Mouse (Mus musculus) hindbrain, embryonic 11.5 days (tissue): Measurements from ENCODE around the gene Pdcd11. TPM values are rescaled to one million over a fixed set of nuclear protein-coding genes. Genes with fewer than 3 reads are reported as not detected.

Experiments
- ATAC-seq: fragments of 200-750 bp; cut with Nextera tagmentation; 2 replicates; pipeline ENCODE4 v1.8.0; 2017; ENCODE audit warnings: mild to moderate bottlenecking, moderate TSS enrichment, moderate library complexity; ENCODE audit not compliant: low FRiP score
- DNase-seq: peaks from one replicate; pipeline ENCODE4 v3.0.0-alpha.2; 2015; ENCODE audit warnings: low spot score
- H3K27ac ChIP-seq: fragments of 300-500 bp; sonication (generic); 2 replicates; pipeline ENCODE4 v1.5.1; 2014; ENCODE audit warnings: mild to moderate bottlenecking, low read depth, low read length
- H3K27me3 ChIP-seq: fragments of 300-500 bp; sonication (generic); 2 replicates; pipeline ENCODE4 v1.6.1; 2014; ENCODE audit warnings: mild to moderate bottlenecking, low read length, moderate library complexity, mixed read lengths; ENCODE audit not compliant: control insufficient read depth, insufficient read depth
- H3K36me3 ChIP-seq: fragments of 300-500 bp; sonication (generic); 2 replicates; pipeline ENCODE4 v1.6.1; 2014; ENCODE audit warnings: mild to moderate bottlenecking, low read length, moderate library complexity, mixed read lengths; ENCODE audit not compliant: control insufficient read depth, insufficient read depth
- H3K4me1 ChIP-seq: fragments of 300-500 bp; sonication (generic); replicated peaks from 2 replicates; pipeline ENCODE4 v1.6.1; 2014; ENCODE audit warnings: low read length, mixed read lengths; ENCODE audit not compliant: control insufficient read depth, insufficient read depth
- H3K4me2 ChIP-seq: fragments of 300-500 bp; sonication (generic); replicated peaks from 2 replicates; pipeline ENCODE4 v1.6.1; 2014; ENCODE audit warnings: mild to moderate bottlenecking, low read depth, low read length
- H3K4me3 ChIP-seq: fragments of 300-500 bp; sonication (generic); 2 replicates; pipeline ENCODE4 v1.5.1; 2014; ENCODE audit warnings: low read depth, low read length
- H3K9ac ChIP-seq: fragments of 300-500 bp; sonication (generic); 2 replicates; pipeline ENCODE4 v1.6.1; 2014; ENCODE audit warnings: low read depth, low read length
- H3K9me3 ChIP-seq: fragments of 300-500 bp; sonication (generic); 2 replicates; pipeline ENCODE4 v1.6.1; 2016; ENCODE audit warnings: low read length; ENCODE audit not compliant: control insufficient read depth
- WGBS: fragments of 180-500 bp; shearing (Covaris S2); extraction: QIAGEN DNeasy Blood & Tissue Kit; methylation state at CpG from one replicate; pipeline ENCODE4 v1.1.7; 2014; 5-methylcytosine and 5-hydroxymethylcytosine counted together
- polyA plus RNA-seq: library from polyadenylated mRNA; unstranded; fragments of >200 nt; fragmentation: Nextera tagmentation; extraction: Ambion mirVana; gene quantifications from 2 replicates; pipeline ENCODE4 v1.2.1, GENCODE M21; 2014

The Pdcd11 gene
- polyA plus RNA-seq, 1 experiment from 2014 or later, result 9.4 TPM

DNA sequence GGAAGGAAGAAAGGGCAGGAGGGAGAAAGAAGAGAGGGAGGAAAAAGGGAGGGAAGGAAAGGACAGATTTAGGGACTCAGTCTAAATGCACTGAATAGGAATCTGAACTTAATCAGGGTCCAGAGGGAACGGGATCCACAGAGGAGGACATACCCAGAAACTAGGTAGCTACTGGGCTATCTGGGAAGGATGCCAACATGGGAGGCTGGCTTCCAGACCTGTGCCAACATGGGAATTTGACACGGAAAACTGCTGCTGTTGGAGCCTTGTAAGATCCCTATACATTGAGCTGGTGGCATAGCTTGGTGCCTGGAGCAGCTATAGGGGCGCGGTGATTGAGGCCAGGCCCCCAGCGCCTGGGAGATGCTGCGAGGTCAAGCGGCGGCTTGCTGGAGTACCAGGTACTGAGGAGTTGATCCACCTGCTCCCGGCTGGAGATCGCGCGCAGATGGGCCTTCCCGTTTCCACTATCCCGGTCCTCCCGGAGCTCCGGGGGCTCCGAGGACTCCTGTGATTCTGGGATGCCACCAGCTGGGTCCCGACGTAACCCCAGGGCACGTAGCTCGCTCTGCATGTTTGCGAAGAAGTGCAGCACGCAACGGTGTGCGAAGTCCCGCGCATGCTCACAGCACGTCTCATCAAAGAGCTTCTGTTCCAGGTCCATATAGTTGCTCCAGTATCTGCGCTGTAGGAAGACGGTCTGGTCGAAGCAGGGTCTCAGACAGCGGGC, 60.9 kb downstream of the Pdcd11 start:
- Histone ChIP-seq H3K4me2 (peak overlapping the region; percentile 39), H3K4me3 (peak overlapping the region; percentile 24), H3K4me1 (no peaks in the 10 kb centered on the region), H3K9me3 (no peaks in the 10 kb centered on the region), H3K27me3 (0 out of 2 replicates have a peak, but pooled peaks cover 2% of the 10 kb centered on the region), H3K36me3 (no peaks in the 10 kb centered on the region), H3K9ac (peak overlapping the region; percentile 17; the same call in 1 of the 2 replicates), H3K27ac (no peak overlapping the region)
- DNase-seq (peak; percentile 32), ATAC-seq (no peak)
- WGBS, result 27% methylated on average over 32 of the region's 32 CpGs

- Histone ChIP-seq H3K4me2 (peak overlapping the region; percentile 39), H3K27ac (no peak overlapping the region), H3K4me1 (no peaks in the 10 kb centered on the region), H3K9me3 (no peaks in the 10 kb centered on the region), H3K27me3 (0 out of 2 replicates have a peak, but pooled peaks cover 2% of the 10 kb centered on the region), H3K36me3 (no peaks in the 10 kb centered on the region), H3K9ac (peak overlapping the region; percentile 17; the same call in 1 of the 2 replicates), H3K4me3 (peak overlapping the region; percentile 24)
- ATAC-seq, result no peak
- DNase-seq, result no peak
- 70% methylated on average over 12 of the region's 12 CpGs for WGBS
Measured at GRCm38 (mm10) chr19:47152062-47152369, 61.4 kb downstream of the Pdcd11 start.

DNA sequence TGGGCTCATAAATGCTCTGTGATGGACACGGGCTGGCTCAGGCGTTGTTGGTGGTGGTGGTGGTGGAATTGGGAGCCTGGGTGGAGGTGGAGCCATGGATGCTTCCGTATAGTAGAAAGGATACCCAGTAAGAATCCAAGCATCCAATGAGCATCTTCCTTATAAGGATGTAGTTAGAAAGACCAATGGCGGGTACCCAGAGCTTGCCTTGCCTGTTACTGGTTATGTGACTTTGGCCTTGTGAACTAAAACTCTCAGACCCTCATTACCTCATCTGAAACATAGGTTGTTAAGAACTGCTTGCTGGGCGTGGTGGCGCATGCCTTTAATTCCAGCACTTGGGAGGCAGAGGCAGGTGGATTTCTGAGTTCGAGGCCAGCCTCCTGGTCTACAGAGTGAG, 63.2 kb downstream of the Pdcd11 start:
- H3K36me3 ChIP-seq, result no peaks in the 10 kb centered on the region
- H3K4me3 ChIP-seq, result no peak overlapping the region
- ATAC-seq, result no peak
- WGBS, result 90% methylated on average over 7 of the region's 7 CpGs
- H3K4me1 ChIP-seq, result no peaks in the 10 kb centered on the region
- H3K27me3 ChIP-seq, result 0 out of 2 replicates have a peak, but pooled peaks cover under 1% of the 10 kb centered on the region
- DNase-seq, result no peak
- H3K27ac ChIP-seq, result no peak overlapping the region
- H3K4me2 ChIP-seq, result no peak overlapping the region
- H3K9ac ChIP-seq, result no peak overlapping the region
- H3K9me3 ChIP-seq, result no peaks in the 10 kb centered on the region

- Histone ChIP-seq H3K4me2 (no peak within 1 kb of the TSS), H3K27ac (no peak within 1 kb of the TSS), H3K27me3 (no peaks in the 10 kb centered on the region), H3K9ac (no peak within 1 kb of the TSS), H3K36me3 (no peaks in the 10 kb centered on the region), H3K4me3 (no peak within 1 kb of the TSS), H3K9me3 (no peaks in the 10 kb centered on the region), H3K4me1 (no peaks in the 10 kb centered on the region)
- WGBS, result 78% methylated on average over 11 of the region's 11 CpGs
- ATAC-seq (no peak), DNase-seq (no peak)
Measured at GRCm38 (mm10) chr19:47157664-47158063, 67.1 kb downstream of the Pdcd11 start, which contains the start of gene Calhm3. Gene Calhm3 (minus strand): TSS chr19:47157764.

GRCm38 (mm10) chr19:47161669-47162068, 71.1 kb downstream of the Pdcd11 start:
- no peak overlapping the region for H3K9ac ChIP-seq
- no peak overlapping the region for H3K4me3 ChIP-seq
- ATAC-seq (no peak), DNase-seq (no peak)
- H3K36me3 ChIP-seq, result no peaks in the 10 kb centered on the region
- WGBS, result 70% methylated on average over 4 of the region's 4 CpGs
- H3K4me2 ChIP-seq, result no peak overlapping the region
- no peak overlapping the region for H3K27ac ChIP-seq
- H3K9me3 ChIP-seq, result no peaks in the 10 kb centered on the region
- no peaks in the 10 kb centered on the region for H3K4me1 ChIP-seq
- H3K27me3 ChIP-seq, result no peaks in the 10 kb centered on the region

- Histone ChIP-seq H3K36me3 (no peaks in the 10 kb centered on the region), H3K9me3 (no peaks in the 10 kb centered on the region), H3K27me3 (no peaks in the 10 kb centered on the region), H3K9ac (no peak overlapping the region), H3K4me3 (no peak overlapping the region), H3K4me1 (no peaks in the 10 kb centered on the region), H3K4me2 (no peak overlapping the region), H3K27ac (no peak overlapping the region)
- WGBS, result 94% methylated on average over 6 of the region's 6 CpGs
- DNase-seq (no peak), ATAC-seq (no peak)
Measured at GRCm38 (mm10) chr19:47163176-47163744, 72.7 kb downstream of the Pdcd11 start.

- DNase-seq (no peak), ATAC-seq (no peak)
- no peaks in the 10 kb centered on the region for H3K27me3 ChIP-seq
- H3K4me1 ChIP-seq, result peaks cover 3% of the 10 kb centered on the region; the same call in 1 of the 2 replicates
- no peak overlapping the region for H3K4me3 ChIP-seq
- H3K9ac ChIP-seq, result no peak overlapping the region
- no peak overlapping the region for H3K4me2 ChIP-seq
- H3K9me3 ChIP-seq, result no peaks in the 10 kb centered on the region
- no peaks in the 10 kb centered on the region for H3K36me3 ChIP-seq
- no peak overlapping the region for H3K27ac ChIP-seq
- WGBS, result 14% methylated on average over 3 of the region's 3 CpGs
Measured at GRCm38 (mm10) chr19:47166758-47167157, 76.2 kb downstream of the Pdcd11 start.

DNA sequence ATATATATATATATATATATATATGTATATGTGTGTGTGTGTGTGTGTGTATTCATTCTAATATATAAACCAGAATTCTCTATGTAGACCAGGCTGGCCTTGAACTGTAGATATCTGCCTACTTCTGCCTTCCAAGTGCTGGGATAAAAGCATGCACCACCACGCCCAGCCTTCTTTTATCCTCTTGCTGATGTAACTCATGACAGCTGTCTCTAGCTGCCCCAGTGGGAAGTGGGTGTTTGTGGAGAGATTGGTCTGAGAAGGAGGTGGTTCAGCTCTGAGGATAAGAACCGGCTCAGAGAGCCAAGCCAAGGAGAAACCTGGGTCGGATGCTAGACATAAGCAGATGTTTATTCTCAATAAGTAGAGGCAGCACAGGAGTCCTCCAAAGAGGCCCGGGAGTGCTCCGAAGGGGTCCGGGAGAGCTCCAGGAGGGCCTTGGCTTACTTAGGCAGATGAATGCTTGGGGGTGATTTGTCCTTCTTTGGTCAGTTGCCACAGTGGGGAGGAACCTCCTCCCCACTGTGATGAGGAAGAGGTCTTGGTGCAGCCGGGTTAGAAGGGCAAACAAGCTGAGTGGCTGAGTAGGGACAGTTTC, 77.1 kb downstream of the Pdcd11 start:
- H3K27me3 ChIP-seq, result no peaks in the 10 kb centered on the region
- peaks cover 3% of the 10 kb centered on the region; the same call in 1 of the 2 replicates for H3K4me1 ChIP-seq
- no peak overlapping the region for H3K9ac ChIP-seq
- H3K4me3 ChIP-seq, result no peak overlapping the region
- H3K9me3 ChIP-seq, result no peaks in the 10 kb centered on the region
- no peak overlapping the region for H3K4me2 ChIP-seq
- DNase-seq (no peak), ATAC-seq (no peak)
- 53% methylated on average over 7 of the region's 7 CpGs for WGBS
- no peak overlapping the region for H3K27ac ChIP-seq
- H3K36me3 ChIP-seq, result no peaks in the 10 kb centered on the region
